Mouse (Mus musculus) gastrocnemius, adult 2 months (tissue): ENCODE measurements around the gene Rin3. TPM values are rescaled to one million over a fixed set of nuclear protein-coding genes. Genes with fewer than 3 reads are reported as not detected.

Experiments used
- DNase-seq: peaks from one replicate; pipeline ENCODE4 v3.0.0; 2022
- H3K27ac ChIP-seq: fragments of 200-600 bp; 2 replicates; pipeline ENCODE4 v1.8.1; 2022; ENCODE audit warnings: mild to moderate bottlenecking
- H3K4me3 ChIP-seq: fragments of 200-600 bp; 2 replicates; pipeline ENCODE4 v1.8.1; 2022; ENCODE audit warnings: mild to moderate bottlenecking, moderate library complexity
- CTCF ChIP-seq: fragments of 200-600 bp; IDR thresholded peaks from 2 replicates; pipeline ENCODE4 v1.8.1; 2022; ENCODE audit warnings: antibody characterized with exemption, mild to moderate bottlenecking, moderate library complexity
- intact Hi-C: fragments of 180-260 bp; cut with DNase I; formaldehyde crosslinking; loops from one replicate; pipeline ENCODE4 v1.15.1; 2025
- total RNA-seq, 2 experiments: library from RNA; stranded (reverse); gene quantifications; 2 replicates each; pipeline ENCODE4 v1.2.3; 2021

Gene Rin3
- total RNA-seq, 2 experiments from 2014 or later, result 6.4 to 14.3 TPM

- DNase-seq, result peak; percentile 36
- intact Hi-C loops, result no loop called here
- H3K27ac ChIP-seq, result peak overlapping the region; percentile 46
Observed at GRCm38 (mm10) chr12:102311454-102311853, 28.6 kb downstream of the Rin3 start.

GRCm38 (mm10) chr12:102319150-102319549 lies 36.3 kb downstream of the Rin3 start:
- DNase-seq, result no peak
- peak overlapping the region; percentile 80 for H3K27ac ChIP-seq
- no peak overlapping the region for H3K4me3 ChIP-seq
- intact Hi-C loops, result no loop called here
- TF ChIP-seq CTCF, result no peak

More at GRCm38 (mm10) chr12:102311454-102311853, 28.6 kb downstream of the Rin3 start:
- H3K4me3 ChIP-seq, result no peak overlapping the region
- no peak for TF ChIP-seq CTCF

- intact Hi-C loops, result no loop called here
- TF ChIP-seq CTCF, result no peak
- Histone ChIP-seq H3K4me3 (no peak overlapping the region; the same call in 1 of the 2 replicates), H3K27ac (peak overlapping the region; percentile 80)
- DNase-seq, result no peak
Observed at GRCm38 (mm10) chr12:102319899-102320298, 37.1 kb downstream of the Rin3 start.

GRCm38 (mm10) chr12:102320322-102320721 lies 37.5 kb downstream of the Rin3 start:
- Histone ChIP-seq H3K27ac (peak overlapping the region; percentile 80), H3K4me3 (no peak overlapping the region; the same call in 1 of the 2 replicates)
- intact Hi-C loops, result no loop called here
- TF ChIP-seq CTCF, result no peak
- no peak for DNase-seq

GRCm38 (mm10) chr12:102321064-102321728 lies 38.3 kb downstream of the Rin3 start:
- intact Hi-C loops, result no loop called here
- DNase-seq, result no peak
- no peak overlapping the region for H3K4me3 ChIP-seq
- H3K27ac ChIP-seq, result peak overlapping the region; percentile 80
- no peak for TF ChIP-seq CTCF

GRCm38 (mm10) chr12:102321855-102322254 lies 39.0 kb downstream of the Rin3 start:
- DNase-seq, result peak; percentile 52
- Histone ChIP-seq H3K4me3 (no peak overlapping the region), H3K27ac (peak overlapping the region; percentile 80)
- TF ChIP-seq CTCF, result no peak
- intact Hi-C loops, result no loop called here

- TF ChIP-seq CTCF, result no peak
- peak; percentile 53 for DNase-seq
- Histone ChIP-seq H3K27ac (peak overlapping the region; percentile 78), H3K4me3 (no peak overlapping the region)
- intact Hi-C loops, result no loop called here
Observed at GRCm38 (mm10) chr12:102323392-102323791, 40.5 kb downstream of the Rin3 start.

- TF ChIP-seq CTCF, result no peak
- DNase-seq, result no peak
- intact Hi-C loops, result loop anchor here (2.0 kb wide), 1 partner anchor 42 kb away; the partner anchor contains the start of gene Rin3
- Histone ChIP-seq H3K27ac (peak overlapping the region; percentile 80), H3K4me3 (no peak overlapping the region)
Observed at GRCm38 (mm10) chr12:102324156-102324885, 41.5 kb downstream of the Rin3 start.

GRCm38 (mm10) chr12:102324886-102325220 lies 42.0 kb downstream of the Rin3 start:
- no peak for DNase-seq
- TF ChIP-seq CTCF, result no peak
- intact Hi-C loops, result loop anchor here (2.0 kb wide), 1 partner anchor 42 kb away; the partner anchor contains the start of gene Rin3
- H3K4me3 ChIP-seq, result no peak overlapping the region
- peak overlapping the region; percentile 80 for H3K27ac ChIP-seq

- no peak for TF ChIP-seq CTCF
- DNase-seq, result no peak
- Histone ChIP-seq H3K27ac (peak overlapping the region; percentile 80), H3K4me3 (no peak overlapping the region)
- intact Hi-C loops, result no loop called here
Observed at GRCm38 (mm10) chr12:102326753-102327340, 44.0 kb downstream of the Rin3 start.

GRCm38 (mm10) chr12:102327525-102327924 lies 44.7 kb downstream of the Rin3 start:
- peak; percentile 35 for DNase-seq

GRCm38 (mm10) chr12:102328090-102328489 lies 45.2 kb downstream of the Rin3 start:
- no peak for TF ChIP-seq CTCF
- intact Hi-C loops, result no loop called here
- no peak for DNase-seq
- no peak overlapping the region for H3K4me3 ChIP-seq
- peak overlapping the region; percentile 80 for H3K27ac ChIP-seq

More at GRCm38 (mm10) chr12:102327525-102327924, 44.7 kb downstream of the Rin3 start:
- intact Hi-C loops, result no loop called here
- TF ChIP-seq CTCF, result peak; percentile 28; the same call in 1 of the 2 replicates
- Histone ChIP-seq H3K27ac (peak overlapping the region; percentile 80), H3K4me3 (no peak overlapping the region)

GRCm38 (mm10) chr12:102330188-102330587 lies 47.3 kb downstream of the Rin3 start:
- intact Hi-C loops, result no loop called here
- 0 out of 2 replicates have a peak overlapping the region, but pooled peaks have one; percentile 12 for H3K27ac ChIP-seq
- TF ChIP-seq CTCF, result no peak
- H3K4me3 ChIP-seq, result no peak overlapping the region
- no peak for DNase-seq
